Mouse (Mus musculus) liver, embryonic 15.5 days (tissue): ENCODE data around the gene Ttc6. TPM values are rescaled to one million over a fixed set of nuclear protein-coding genes. Genes with fewer than 3 reads are reported as not detected.

Experiments used
- ATAC-seq: fragments of 200-750 bp; cut with Nextera tagmentation; 2 replicates; pipeline ENCODE4 v1.8.0; 2017; ENCODE audit warnings: moderate number of reproducible peaks, mild to moderate bottlenecking, moderate library complexity; ENCODE audit not compliant: insufficient read depth
- H3K27ac ChIP-seq: fragments of 300-500 bp; sonication (generic); replicated peaks from 2 replicates; pipeline ENCODE4 v1.5.1; 2015; ENCODE audit warnings: mild to moderate bottlenecking, inconsistent platforms
- H3K27me3 ChIP-seq: fragments of 300-500 bp; sonication (generic); 2 replicates; pipeline ENCODE4 v1.6.1; 2015; ENCODE audit warnings: mild to moderate bottlenecking, inconsistent platforms
- H3K36me3 ChIP-seq: fragments of 300-500 bp; sonication (generic); replicated peaks from 2 replicates; pipeline ENCODE4 v1.6.1; 2015; ENCODE audit warnings: moderate library complexity, mild to moderate bottlenecking, inconsistent platforms
- H3K4me1 ChIP-seq: fragments of 300-500 bp; sonication (generic); replicated peaks from 2 replicates; pipeline ENCODE4 v1.6.1; 2015; ENCODE audit warnings: inconsistent platforms
- H3K4me2 ChIP-seq: fragments of 300-500 bp; sonication (generic); 2 replicates; pipeline ENCODE4 v1.6.1; 2015; ENCODE audit warnings: moderate library complexity, mild to moderate bottlenecking, inconsistent platforms
- H3K4me3 ChIP-seq: fragments of 300-500 bp; sonication (generic); replicated peaks from 2 replicates; pipeline ENCODE4 v1.5.1; 2015; ENCODE audit warnings: mild to moderate bottlenecking, inconsistent platforms
- H3K9ac ChIP-seq: fragments of 300-500 bp; sonication (generic); 2 replicates; pipeline ENCODE4 v1.6.1; 2015; ENCODE audit warnings: moderate library complexity, mild to moderate bottlenecking, inconsistent platforms
- H3K9me3 ChIP-seq: fragments of 300-500 bp; sonication (generic); replicated peaks from 2 replicates; pipeline ENCODE4 v1.6.1; 2016; ENCODE audit warnings: inconsistent platforms
- whole genome bisulfite sequencing: fragments of 180-500 bp; shearing (Covaris S2); methylation state at CpG from one replicate; pipeline ENCODE4 v1.1.7; 2015; ENCODE audit warnings: mixed read lengths; ENCODE audit not compliant: insufficient replicate concordance; 5-methylcytosine and 5-hydroxymethylcytosine counted together
- polyA plus RNA-seq: library from polyadenylated mRNA; unstranded; fragments of >200 nt; fragmentation: Nextera tagmentation; extraction: Ambion mirVana; gene quantifications from 2 replicates; pipeline ENCODE4 v1.2.1, GENCODE M21; 2015

Gene Ttc6
- polyA plus RNA-seq, 1 experiment from 2014 or later: 0.03 TPM

DNA sequence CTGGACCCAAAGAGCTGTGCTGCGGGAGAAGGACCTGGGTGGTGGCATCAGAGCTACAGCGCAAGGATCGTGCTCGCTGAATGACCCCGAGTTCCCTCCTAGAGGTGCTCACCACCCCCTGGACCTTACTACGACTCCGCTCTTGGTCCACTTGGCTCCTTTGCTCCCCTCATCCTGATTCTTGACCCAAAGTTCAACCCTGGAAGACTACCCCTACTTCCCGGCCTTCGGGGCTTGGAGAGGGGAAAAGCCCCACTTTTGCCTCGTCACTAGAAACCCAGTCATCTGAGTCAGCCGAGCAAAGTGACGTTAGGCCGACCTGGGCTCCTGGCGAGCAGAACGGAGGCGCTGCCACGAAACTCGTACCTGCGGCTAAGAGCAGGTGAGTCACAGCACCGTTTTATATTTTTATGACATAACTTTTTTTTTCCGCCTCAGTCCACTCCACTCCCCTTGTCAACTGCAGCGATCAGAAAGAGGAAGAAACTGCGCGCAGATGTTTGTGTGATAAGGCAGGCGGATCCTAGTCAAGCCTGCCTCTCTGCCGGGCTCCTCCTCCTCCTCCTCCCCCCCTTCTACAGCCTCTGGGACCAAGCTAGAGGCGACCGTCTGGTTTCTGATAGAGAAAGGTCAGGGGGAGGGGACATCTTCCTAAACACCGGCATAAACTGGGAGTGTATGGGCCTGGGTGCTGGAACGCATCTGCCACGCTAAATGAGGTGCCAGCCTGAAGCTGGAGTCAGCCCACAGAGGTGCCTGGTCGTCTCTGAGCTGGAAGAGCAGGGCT lies 17.3 kb upstream of the Ttc6 start, which contains the start of gene Foxa1:
Gene Foxa1, minus strand, starts transcription at position 502 of the 787 bp plus-strand sequence.
- H3K9ac ChIP-seq: 0 out of 2 replicates have a peak within 1 kb of the TSS, but pooled peaks have one; percentile 11
- WGBS: under 1% methylated on average over 32 of the region's 32 CpGs
- H3K27me3 ChIP-seq: peaks cover 100% of the 10 kb centered on the region
- no peaks in the 10 kb centered on the region for H3K9me3 ChIP-seq
- peak within 1 kb of the TSS; percentile 60 for H3K4me2 ChIP-seq
- H3K36me3 ChIP-seq: no peaks in the 10 kb centered on the region
- ATAC-seq: peak; percentile 37; the same call in 1 of the 2 replicates
- peaks cover 19% of the 10 kb centered on the region; the same call in 1 of the 2 replicates for H3K4me1 ChIP-seq
- H3K4me3 ChIP-seq: peak within 1 kb of the TSS; percentile 54
- H3K27ac ChIP-seq: peak within 1 kb of the TSS; percentile 62

DNA sequence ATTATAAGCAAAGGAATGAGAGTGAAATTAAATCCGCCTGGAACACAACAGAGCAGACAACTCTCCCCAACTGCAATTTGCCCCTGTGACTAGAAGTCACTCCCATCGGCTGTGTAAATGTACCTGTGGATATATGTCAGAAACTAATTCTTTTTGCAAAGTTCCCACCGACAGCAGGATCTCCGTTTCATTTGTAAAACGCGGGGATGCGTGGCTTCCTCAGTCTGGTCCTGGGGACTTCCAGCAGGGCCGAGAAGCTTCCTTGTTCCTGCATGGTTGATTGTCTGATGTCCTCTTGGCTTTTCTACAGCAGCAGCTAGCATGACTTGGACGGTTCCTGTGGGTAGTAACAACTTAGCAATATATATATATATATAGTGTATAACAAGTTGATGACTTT lies 16.0 kb upstream of the Ttc6 start:
- Histone ChIP-seq H3K27me3 (peaks cover 100% of the 10 kb centered on the region), H3K27ac (no peak overlapping the region), H3K9ac (no peak overlapping the region), H3K4me3 (no peak overlapping the region), H3K4me1 (peaks cover 16% of the 10 kb centered on the region; the same call in 1 of the 2 replicates), H3K36me3 (no peaks in the 10 kb centered on the region), H3K9me3 (no peaks in the 10 kb centered on the region), H3K4me2 (no peak overlapping the region)
- no peak for ATAC-seq
- 7% methylated on average over 9 of the region's 9 CpGs for WGBS

DNA sequence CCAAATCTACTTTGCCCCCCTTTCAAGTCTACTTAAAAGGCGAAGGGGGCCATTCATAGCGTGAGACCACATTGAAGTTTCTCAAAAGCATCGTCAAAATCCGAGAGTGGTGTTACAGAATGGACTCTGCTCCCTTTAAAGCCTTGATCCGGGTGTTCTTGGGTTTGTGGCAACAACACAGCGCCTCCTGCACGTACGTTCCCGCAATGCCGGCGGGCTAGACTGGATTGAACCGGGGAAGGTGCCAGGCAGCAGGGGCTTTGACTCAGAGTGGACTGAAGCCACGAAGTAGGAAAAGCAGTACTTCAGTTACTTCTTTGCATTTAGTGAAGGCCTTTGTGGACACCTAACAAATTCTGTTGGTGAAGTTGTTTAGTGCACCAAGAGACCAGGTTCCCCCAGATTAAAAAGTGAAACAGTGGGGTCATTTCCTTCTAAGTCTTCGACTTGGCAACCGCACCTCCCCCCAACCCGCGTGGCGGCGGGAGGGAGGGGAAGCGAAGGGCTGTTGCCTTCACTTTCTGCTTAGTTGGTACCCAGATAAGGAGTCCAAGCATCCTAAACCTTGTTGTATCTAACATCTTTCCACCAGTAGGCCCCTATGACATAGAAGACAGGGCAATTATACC lies 15.4 kb upstream of the Ttc6 start:
- Histone ChIP-seq H3K9me3 (no peaks in the 10 kb centered on the region), H3K27ac (no peak overlapping the region), H3K36me3 (no peaks in the 10 kb centered on the region), H3K4me1 (peaks cover 10% of the 10 kb centered on the region; the same call in 1 of the 2 replicates), H3K4me2 (no peak overlapping the region; the same call in 1 of the 2 replicates), H3K9ac (no peak overlapping the region), H3K4me3 (no peak overlapping the region), H3K27me3 (peaks cover 100% of the 10 kb centered on the region)
- ATAC-seq: no peak
- 2% methylated on average over 20 of the region's 20 CpGs for WGBS

DNA sequence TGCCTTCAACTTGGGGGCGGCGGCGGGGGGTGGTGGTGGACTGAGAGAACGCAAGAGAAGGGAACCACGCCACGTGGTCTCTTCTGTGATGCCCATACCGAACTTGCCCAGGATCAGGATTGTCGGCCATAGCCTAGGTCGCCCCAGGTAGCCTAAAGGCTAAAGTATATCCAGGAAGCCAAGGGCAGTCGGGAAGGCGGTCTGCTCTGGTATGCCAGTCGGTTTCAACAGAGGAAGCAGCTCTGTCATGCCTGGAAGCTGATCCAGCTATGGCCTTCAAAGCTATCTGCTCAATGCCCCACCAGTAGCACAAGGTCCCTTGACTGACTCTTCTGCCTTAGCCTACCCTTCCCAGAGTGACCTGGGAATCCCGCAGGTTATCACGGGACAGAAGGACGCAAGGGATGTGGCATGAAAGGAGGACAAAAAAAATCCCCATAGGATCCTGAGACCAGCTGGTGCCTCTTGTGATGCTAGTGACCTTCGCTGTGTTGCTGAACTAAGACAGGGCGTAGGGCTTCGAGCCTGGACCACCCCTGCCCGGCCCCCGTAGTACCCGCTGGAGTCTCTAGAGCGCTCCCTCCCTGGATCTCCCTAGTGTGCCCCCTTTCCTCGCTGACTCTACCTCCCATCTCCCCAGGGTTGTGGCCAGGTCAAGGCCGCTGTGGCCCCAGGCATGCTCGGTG lies 14.8 kb upstream of the Ttc6 start:
- Histone ChIP-seq H3K4me3 (no peak overlapping the region), H3K4me2 (no peak overlapping the region; the same call in 1 of the 2 replicates), H3K9ac (no peak overlapping the region), H3K27me3 (peaks cover 100% of the 10 kb centered on the region), H3K9me3 (no peaks in the 10 kb centered on the region), H3K36me3 (no peaks in the 10 kb centered on the region), H3K27ac (no peak overlapping the region), H3K4me1 (peaks cover 8% of the 10 kb centered on the region; the same call in 1 of the 2 replicates)
- 3% methylated on average over 25 of the region's 25 CpGs for WGBS
- ATAC-seq: no peak

DNA sequence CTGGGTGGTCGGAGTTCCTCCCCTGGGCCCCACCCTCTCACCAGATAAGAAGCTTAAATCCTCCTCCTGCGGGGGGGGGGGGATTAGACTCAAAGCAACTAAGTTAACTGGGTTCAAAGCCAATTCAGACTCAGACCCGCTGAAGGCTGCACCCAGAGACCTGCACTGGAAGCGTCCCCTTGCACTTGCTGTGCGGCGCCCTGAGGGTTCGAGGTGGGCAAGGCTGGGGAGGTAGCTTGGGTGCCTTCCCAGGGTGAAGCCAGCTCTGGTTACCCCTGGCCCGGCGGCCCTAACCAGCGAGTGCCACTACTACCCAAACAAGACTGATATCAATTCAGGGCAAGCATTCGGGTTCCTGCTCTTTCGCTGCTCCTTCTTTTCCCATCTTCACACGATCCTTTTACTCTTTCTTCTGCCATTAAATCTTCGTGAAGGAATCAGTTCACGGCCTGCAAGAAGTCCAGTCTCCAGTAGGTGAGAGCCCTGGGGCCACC lies 14.2 kb upstream of the Ttc6 start:
- H3K27me3 ChIP-seq: peaks cover 99% of the 10 kb centered on the region
- H3K9me3 ChIP-seq: no peaks in the 10 kb centered on the region
- H3K4me1 ChIP-seq: peaks cover 8% of the 10 kb centered on the region; the same call in 1 of the 2 replicates
- no peak overlapping the region for H3K4me3 ChIP-seq
- 9% methylated on average over 15 of the region's 15 CpGs for WGBS
- no peak for ATAC-seq
- H3K27ac ChIP-seq: no peak overlapping the region
- no peak overlapping the region for H3K4me2 ChIP-seq
- no peaks in the 10 kb centered on the region for H3K36me3 ChIP-seq
- H3K9ac ChIP-seq: no peak overlapping the region

DNA sequence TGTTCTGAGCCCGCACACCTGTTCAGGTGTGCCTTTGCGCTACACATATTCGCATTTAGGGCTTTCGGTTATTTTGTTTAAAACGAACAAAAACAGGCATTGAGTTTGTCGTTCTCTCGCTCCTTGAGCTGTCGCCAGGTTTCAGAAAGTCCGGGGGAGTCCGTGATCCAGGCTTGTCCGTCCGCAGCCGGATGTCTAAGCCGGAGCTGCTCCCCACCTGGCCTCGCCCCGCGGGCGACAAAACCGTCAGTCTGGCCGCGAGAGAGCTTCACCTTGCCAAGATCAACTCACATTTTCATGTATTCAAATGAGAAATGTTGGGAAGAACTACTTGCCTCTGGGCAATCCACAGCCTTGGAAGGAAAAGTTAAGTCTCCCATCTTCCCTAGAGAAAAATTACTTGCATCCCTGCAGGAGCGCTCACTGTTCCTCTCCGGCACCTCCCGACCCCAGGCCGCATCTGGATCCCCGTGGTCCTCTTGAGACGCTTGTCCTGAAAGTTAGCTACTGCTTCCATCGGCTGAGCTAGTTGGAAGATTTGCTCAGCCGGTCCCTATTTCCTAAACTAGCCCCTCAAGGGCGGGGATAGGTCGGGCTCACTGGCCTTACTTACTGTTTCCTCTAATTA lies 13.6 kb upstream of the Ttc6 start:
- Histone ChIP-seq H3K9ac (no peak overlapping the region), H3K9me3 (no peaks in the 10 kb centered on the region), H3K4me2 (no peak overlapping the region), H3K4me1 (peaks cover 8% of the 10 kb centered on the region; the same call in 1 of the 2 replicates), H3K36me3 (no peaks in the 10 kb centered on the region), H3K4me3 (no peak overlapping the region), H3K27me3 (peaks cover 97% of the 10 kb centered on the region), H3K27ac (no peak overlapping the region)
- ATAC-seq: no peak
- WGBS: 5% methylated on average over 31 of the region's 31 CpGs

DNA sequence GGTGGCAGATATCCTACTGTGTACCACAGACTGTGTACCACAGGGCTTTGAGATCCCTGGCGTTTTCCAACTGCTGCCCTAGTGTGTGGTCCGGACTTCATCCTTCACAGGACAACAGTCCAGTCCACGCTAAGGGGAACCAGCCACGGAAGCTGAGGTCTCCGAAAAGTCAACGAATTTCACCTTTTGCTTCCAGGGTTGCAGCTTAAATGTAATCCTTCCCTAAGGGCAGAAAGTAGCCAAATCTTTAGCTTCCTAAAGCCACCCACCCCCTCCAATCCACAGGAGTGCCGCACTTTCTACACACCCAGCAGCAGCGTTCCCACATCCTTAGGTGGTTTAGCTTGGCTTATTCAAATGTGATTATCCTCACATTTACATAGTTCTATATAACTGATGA lies 13.0 kb upstream of the Ttc6 start:
- WGBS: 12% methylated on average over 8 of the region's 8 CpGs
- no peaks in the 10 kb centered on the region for H3K9me3 ChIP-seq
- H3K36me3 ChIP-seq: no peaks in the 10 kb centered on the region
- no peak overlapping the region for H3K4me2 ChIP-seq
- peaks cover 96% of the 10 kb centered on the region for H3K27me3 ChIP-seq
- no peak overlapping the region for H3K4me3 ChIP-seq
- no peak for ATAC-seq
- no peak overlapping the region for H3K9ac ChIP-seq
- H3K4me1 ChIP-seq: peaks cover 8% of the 10 kb centered on the region; the same call in 1 of the 2 replicates
- H3K27ac ChIP-seq: no peak overlapping the region

DNA sequence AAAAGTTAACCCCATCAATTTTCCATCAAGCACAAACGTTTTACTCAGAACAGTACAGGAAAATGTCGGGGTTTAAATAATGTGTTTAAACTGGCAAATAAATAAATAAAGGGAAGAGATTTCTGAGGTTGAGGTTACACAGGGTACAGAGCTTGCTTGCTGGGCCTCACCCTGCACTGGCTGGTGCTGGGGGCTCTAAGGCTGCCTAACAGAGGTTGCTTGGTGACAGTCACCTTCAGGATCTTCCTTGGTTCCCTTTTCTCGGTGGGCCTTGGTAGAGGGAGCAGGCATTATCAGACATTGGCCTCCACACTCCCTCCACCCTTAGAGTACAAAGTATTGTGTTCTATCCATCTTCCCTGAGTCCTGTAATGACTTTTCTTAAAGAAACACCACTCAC lies 11.6 kb upstream of the Ttc6 start:
- no peaks in the 10 kb centered on the region for H3K9me3 ChIP-seq
- no peak overlapping the region for H3K4me2 ChIP-seq
- H3K9ac ChIP-seq: no peak overlapping the region
- H3K4me3 ChIP-seq: no peak overlapping the region
- WGBS: 3% methylated on average over 3 of the region's 3 CpGs
- no peak overlapping the region for H3K27ac ChIP-seq
- H3K36me3 ChIP-seq: no peaks in the 10 kb centered on the region
- no peak for ATAC-seq
- peaks cover 84% of the 10 kb centered on the region for H3K27me3 ChIP-seq
- H3K4me1 ChIP-seq: peaks cover 5% of the 10 kb centered on the region; the same call in 1 of the 2 replicates

DNA sequence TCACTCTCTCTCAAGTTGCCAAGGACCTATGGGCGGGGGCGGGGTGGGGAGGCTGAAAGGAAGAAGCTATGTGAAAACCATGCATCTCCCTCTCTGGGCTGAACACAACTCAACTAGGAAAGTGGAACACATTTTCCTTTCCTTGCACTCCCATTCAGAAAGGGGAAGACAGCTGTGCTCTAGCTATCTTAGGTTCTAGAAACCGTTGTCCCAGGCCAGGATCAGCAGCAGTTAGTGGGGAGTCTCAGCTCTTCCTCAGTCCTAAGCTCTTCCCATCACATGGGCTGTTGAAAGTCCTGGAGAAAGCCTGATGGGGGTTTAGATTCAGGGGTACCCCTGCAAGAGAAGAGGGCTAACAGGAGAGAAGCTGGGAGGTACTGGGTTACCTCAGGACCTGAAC lies 9.8 kb upstream of the Ttc6 start:
- H3K27ac ChIP-seq: no peak overlapping the region
- no peaks in the 10 kb centered on the region for H3K9me3 ChIP-seq
- no peak overlapping the region for H3K4me3 ChIP-seq
- no peak for ATAC-seq
- H3K4me1 ChIP-seq: no peaks in the 10 kb centered on the region
- no peaks in the 10 kb centered on the region for H3K36me3 ChIP-seq
- H3K27me3 ChIP-seq: peaks cover 66% of the 10 kb centered on the region
- WGBS: 28% methylated on average over 3 of the region's 3 CpGs
- no peak overlapping the region for H3K4me2 ChIP-seq
- H3K9ac ChIP-seq: no peak overlapping the region

DNA sequence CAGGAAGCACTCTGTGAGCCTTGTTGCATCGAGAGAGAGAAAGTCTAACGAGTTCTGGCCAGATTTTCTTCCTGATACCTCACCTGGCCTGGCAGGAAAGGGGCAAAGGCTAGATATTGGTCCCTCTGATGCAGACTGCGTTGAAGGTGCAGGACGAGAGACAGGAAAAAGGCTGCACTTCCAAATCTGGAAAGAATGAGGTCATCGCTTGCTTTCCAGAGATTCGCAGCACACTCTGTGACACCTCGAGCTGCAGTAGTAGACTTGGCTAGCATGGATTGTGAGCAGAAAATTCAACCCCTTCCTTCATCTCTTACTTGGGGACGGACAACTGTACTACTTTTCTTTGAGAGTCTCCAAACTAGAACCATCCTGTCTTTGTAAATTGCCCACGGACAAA lies 7.9 kb downstream of the Ttc6 start:
- WGBS: 12% methylated on average over 9 of the region's 9 CpGs
- Histone ChIP-seq H3K36me3 (no peaks in the 10 kb centered on the region), H3K4me1 (no peaks in the 10 kb centered on the region), H3K4me2 (no peak overlapping the region), H3K9me3 (no peaks in the 10 kb centered on the region), H3K27me3 (peaks cover 24% of the 10 kb centered on the region), H3K27ac (no peak overlapping the region), H3K9ac (no peak overlapping the region), H3K4me3 (no peak overlapping the region)
- ATAC-seq: no peak
